Mouse (Mus musculus) liver, embryonic 12.5 days (tissue): ENCODE measurements around the gene Cela3a. TPM values are rescaled to one million over a fixed set of nuclear protein-coding genes. Genes with fewer than 3 reads are reported as not detected.
A peak's percentile ranks its signal among the peaks of the same experiment; 100 is the strongest.

ENCODE experiments used
- ATAC-seq: fragments of 200-750 bp; cut with Nextera tagmentation; 2 replicates; pipeline ENCODE4 v1.8.0; 2017; ENCODE audit warnings: moderate number of reproducible peaks, mild to moderate bottlenecking, moderate library complexity
- H3K27ac ChIP-seq: fragments of 300-500 bp; sonication (generic); 2 replicates; pipeline ENCODE4 v1.5.1; 2016; ENCODE audit warnings: mild to moderate bottlenecking
- H3K27me3 ChIP-seq: fragments of 300-500 bp; sonication (generic); replicated peaks from 2 replicates; pipeline ENCODE4 v1.6.1; 2016; ENCODE audit warnings: mild to moderate bottlenecking, moderate library complexity
- H3K36me3 ChIP-seq: fragments of 300-500 bp; sonication (generic); 2 replicates; pipeline ENCODE4 v1.6.1; 2016; ENCODE audit warnings: mild to moderate bottlenecking, moderate library complexity
- H3K4me1 ChIP-seq: fragments of 300-500 bp; sonication (generic); 2 replicates; pipeline ENCODE4 v1.6.1; 2016
- H3K4me2 ChIP-seq: fragments of 300-500 bp; sonication (generic); 2 replicates; pipeline ENCODE4 v1.6.1; 2016; ENCODE audit warnings: mild to moderate bottlenecking, moderate library complexity
- H3K4me3 ChIP-seq: fragments of 300-500 bp; sonication (generic); 2 replicates; pipeline ENCODE4 v1.5.1; 2016; ENCODE audit warnings: mild to moderate bottlenecking, moderate library complexity
- H3K9ac ChIP-seq: fragments of 300-500 bp; sonication (generic); 2 replicates; pipeline ENCODE4 v1.6.1; 2016; ENCODE audit warnings: mild to moderate bottlenecking, moderate library complexity
- H3K9me3 ChIP-seq: fragments of 300-500 bp; sonication (generic); replicated peaks from 2 replicates; pipeline ENCODE4 v1.6.1; 2016; ENCODE audit warnings: mild to moderate bottlenecking, moderate library complexity
- WGBS: fragments of 180-500 bp; shearing (Covaris S2); methylation state at CpG from one replicate; pipeline ENCODE4 v1.1.7; 2016; ENCODE audit not compliant: insufficient replicate concordance; 5-methylcytosine and 5-hydroxymethylcytosine counted together
- polyA plus RNA-seq: library from polyadenylated mRNA; unstranded; fragments of >200 nt; fragmentation: Nextera tagmentation; extraction: Ambion mirVana; gene quantifications from 2 replicates; pipeline ENCODE4 v1.2.1, GENCODE M21; 2016

Cela3a gene
- polyA plus RNA-seq: not detected in 2 replicates

DNA sequence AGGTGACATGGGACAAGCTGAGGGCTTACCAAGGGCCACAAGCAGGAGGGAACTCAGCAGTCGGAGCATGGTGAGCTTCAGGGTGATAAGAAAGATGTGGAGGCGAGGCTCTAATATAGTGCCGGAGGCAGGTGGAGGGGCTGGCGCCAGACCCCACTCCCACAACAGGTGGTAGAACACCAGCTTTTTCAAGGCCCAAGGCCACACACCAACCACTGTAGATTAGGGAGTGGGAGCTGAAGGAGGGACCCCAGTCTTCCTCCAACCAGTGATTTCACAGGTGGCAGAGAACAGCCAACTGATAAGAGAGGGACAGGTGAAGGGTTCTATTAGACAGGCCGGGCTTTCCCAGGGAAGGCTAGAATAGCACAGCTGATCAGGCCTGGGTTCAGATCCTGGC, at the start of gene Cela3a:
Gene Cela3a, minus strand, starts transcription at position 101 of the 400 bp plus-strand sequence.
- no peak within 1 kb of the TSS for H3K9ac ChIP-seq
- ATAC-seq: no peak
- no peak within 1 kb of the TSS for H3K4me3 ChIP-seq
- H3K4me2 ChIP-seq: no peak within 1 kb of the TSS
- WGBS: 72% methylated on average over 5 of the region's 5 CpGs
- H3K27ac ChIP-seq: no peak within 1 kb of the TSS
- H3K27me3 ChIP-seq: peaks cover 7% of the 10 kb centered on the region; the same call in 1 of the 2 replicates
- H3K9me3 ChIP-seq: no peaks in the 10 kb centered on the region
- H3K36me3 ChIP-seq: no peaks in the 10 kb centered on the region
- H3K4me1 ChIP-seq: no peaks in the 10 kb centered on the region

DNA sequence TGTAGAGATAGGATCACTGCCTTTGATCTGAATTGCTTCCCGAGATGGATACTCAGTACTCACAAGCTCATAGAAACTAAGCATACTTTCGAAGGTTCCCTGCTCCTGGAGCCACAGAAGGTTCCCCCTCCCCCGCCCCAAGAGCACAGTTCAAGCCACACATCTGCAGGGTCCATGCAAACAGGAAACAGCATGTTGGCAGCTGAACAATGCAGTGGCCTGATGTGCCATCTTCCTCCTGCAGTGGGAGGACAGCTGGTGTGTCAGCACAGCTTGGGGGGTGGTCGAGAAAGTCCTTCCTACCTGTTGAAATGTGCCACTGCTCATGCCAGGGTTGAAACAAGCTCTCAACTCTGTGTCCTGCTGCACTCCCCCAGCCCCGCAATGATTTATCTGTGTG, 49.3 kb upstream of the Cela3a start:
- H3K27ac ChIP-seq: no peak overlapping the region
- no peaks in the 10 kb centered on the region for H3K36me3 ChIP-seq
- no peak overlapping the region for H3K9ac ChIP-seq
- no peaks in the 10 kb centered on the region for H3K9me3 ChIP-seq
- H3K4me1 ChIP-seq: peaks cover 31% of the 10 kb centered on the region
- no peaks in the 10 kb centered on the region for H3K27me3 ChIP-seq
- no peak overlapping the region for H3K4me2 ChIP-seq
- WGBS: 24% methylated on average over 5 of the region's 5 CpGs
- H3K4me3 ChIP-seq: no peak overlapping the region
- no peak for ATAC-seq

DNA sequence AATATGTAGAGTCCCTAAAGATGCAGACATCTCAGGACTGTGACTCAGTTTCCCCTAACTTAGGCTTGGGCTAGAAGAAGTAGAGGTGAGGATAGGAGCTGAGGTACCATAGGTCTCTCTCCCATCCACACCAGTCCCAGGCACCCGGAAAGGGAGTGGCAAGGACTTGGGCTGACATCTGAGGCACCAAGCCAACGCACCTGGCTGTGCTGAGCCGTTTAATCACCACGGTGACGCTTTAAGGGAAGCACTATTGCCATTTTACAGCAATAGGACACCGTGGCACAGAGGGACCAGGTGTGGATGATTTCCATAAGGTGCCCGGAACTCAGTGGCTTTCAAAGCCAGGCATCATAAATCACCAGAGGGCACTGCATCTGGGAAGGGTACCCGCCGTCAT, 48.7 kb upstream of the Cela3a start:
- no peak overlapping the region for H3K9ac ChIP-seq
- H3K36me3 ChIP-seq: no peaks in the 10 kb centered on the region
- H3K9me3 ChIP-seq: no peaks in the 10 kb centered on the region
- peaks cover 31% of the 10 kb centered on the region for H3K4me1 ChIP-seq
- ATAC-seq: no peak
- no peak overlapping the region for H3K4me2 ChIP-seq
- no peaks in the 10 kb centered on the region for H3K27me3 ChIP-seq
- WGBS: 72% methylated on average over 9 of the region's 9 CpGs
- H3K27ac ChIP-seq: no peak overlapping the region
- no peak overlapping the region for H3K4me3 ChIP-seq

DNA sequence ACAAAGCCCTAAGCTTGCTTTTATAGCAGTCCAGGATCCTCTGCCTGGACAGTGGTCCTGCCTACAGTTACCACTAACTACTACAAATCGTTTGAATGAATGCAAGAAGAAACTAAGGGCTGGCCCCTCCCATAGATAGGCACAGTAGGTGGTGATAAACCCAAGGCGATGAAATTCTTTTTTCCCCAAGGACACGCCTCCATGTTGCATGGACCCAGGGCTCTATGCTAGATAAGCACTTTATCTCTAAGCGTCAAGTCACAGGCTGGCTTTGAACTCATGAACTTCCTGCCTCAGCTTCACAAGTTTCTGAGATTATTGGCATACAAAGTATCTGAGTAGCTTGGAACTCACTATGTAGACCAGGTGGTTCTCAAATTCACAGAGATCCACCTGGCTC, 47.7 kb upstream of the Cela3a start:
- Histone ChIP-seq H3K36me3 (no peaks in the 10 kb centered on the region), H3K27me3 (no peaks in the 10 kb centered on the region), H3K4me2 (peak overlapping the region; percentile 10; the same call in 1 of the 2 replicates), H3K4me1 (peaks cover 31% of the 10 kb centered on the region), H3K9ac (no peak overlapping the region), H3K4me3 (no peak overlapping the region), H3K27ac (no peak overlapping the region), H3K9me3 (no peaks in the 10 kb centered on the region)
- ATAC-seq: peak; percentile 71
- 16% methylated on average over 4 of the region's 4 CpGs for WGBS

DNA sequence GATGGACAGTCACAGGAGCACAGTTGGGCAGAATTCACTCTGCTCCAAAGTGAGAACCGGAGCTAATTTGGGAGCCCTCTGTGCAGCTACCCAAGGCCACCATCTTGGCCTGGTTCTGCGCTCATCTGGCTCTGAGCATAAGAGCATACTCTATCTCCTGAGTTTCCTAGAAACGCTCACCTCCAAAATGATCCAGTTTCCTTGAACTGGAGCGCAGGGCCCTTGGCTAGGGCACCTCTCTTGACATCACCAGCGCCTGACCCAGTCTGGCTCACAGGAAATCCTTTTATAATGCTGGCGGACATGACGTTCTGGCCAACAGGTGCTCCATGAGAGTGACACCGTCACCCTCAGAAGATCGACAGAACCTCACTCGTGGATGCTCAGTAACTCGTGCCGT, 47.0 kb upstream of the Cela3a start:
- H3K4me1 ChIP-seq: peaks cover 31% of the 10 kb centered on the region
- H3K27ac ChIP-seq: no peak overlapping the region
- H3K9me3 ChIP-seq: no peaks in the 10 kb centered on the region
- no peak overlapping the region for H3K9ac ChIP-seq
- H3K4me3 ChIP-seq: no peak overlapping the region
- H3K36me3 ChIP-seq: no peaks in the 10 kb centered on the region
- WGBS: 73% methylated on average over 12 of the region's 12 CpGs
- no peak for ATAC-seq
- H3K4me2 ChIP-seq: no peak overlapping the region; the same call in 1 of the 2 replicates
- no peaks in the 10 kb centered on the region for H3K27me3 ChIP-seq

DNA sequence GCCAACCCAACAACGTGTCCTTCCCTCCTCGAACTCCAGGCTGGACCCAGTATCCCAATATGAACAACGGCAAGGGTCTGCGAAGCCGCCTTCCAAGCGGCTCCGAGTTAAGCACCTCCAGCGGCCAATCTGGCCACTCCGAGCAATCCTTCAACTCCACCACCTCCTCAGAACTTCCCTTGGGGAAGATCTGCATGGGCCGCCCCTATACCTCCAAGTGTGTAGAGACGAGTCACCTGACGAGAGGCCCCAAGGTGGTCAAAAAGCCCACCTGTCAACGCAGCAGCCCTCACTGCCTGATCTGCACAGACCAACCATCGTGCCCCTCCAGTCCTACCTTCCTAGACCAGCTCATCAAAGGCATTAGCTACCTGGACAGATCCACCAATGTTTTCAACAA, 45.0 kb upstream of the Cela3a start:
- Histone ChIP-seq H3K9ac (no peak overlapping the region), H3K9me3 (no peaks in the 10 kb centered on the region), H3K4me3 (no peak overlapping the region), H3K4me2 (no peak overlapping the region), H3K27ac (no peak overlapping the region), H3K4me1 (peaks cover 41% of the 10 kb centered on the region), H3K27me3 (no peaks in the 10 kb centered on the region), H3K36me3 (no peaks in the 10 kb centered on the region)
- no peak for ATAC-seq
- WGBS: 77% methylated on average over 14 of the region's 14 CpGs

DNA sequence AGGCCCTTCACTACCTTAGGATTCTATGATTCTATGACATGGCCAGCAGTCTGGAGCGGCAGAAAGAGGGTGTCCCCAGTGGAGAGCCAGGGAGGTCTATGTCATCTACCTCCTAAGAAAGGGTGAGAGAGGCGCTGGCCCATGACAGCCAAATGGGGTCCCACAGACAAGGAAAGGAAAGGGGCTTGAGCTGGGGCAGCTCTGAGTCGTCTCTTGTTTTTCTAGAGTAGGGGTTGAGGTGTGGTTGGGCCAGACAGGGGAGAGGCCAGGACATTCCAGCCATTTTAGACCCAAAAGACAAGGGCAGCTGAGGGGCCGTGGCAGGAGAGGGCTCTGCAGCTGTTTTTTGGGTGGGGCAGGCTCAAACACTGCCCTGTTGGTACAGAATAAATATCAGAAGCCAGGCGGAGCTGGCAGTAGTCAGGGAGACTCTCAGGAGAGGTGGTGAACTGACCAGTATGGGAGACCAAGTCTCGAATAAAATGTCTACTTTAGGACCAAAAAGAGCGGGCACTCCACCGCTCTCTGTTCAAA, 43.7 kb upstream of the Cela3a start, which contains the start of gene 1700013G24Rik:
Gene 1700013G24Rik, plus strand, starts transcription at position 51 of the 534 bp plus-strand sequence.
- no peaks in the 10 kb centered on the region for H3K9me3 ChIP-seq
- H3K27me3 ChIP-seq: no peaks in the 10 kb centered on the region
- peaks cover 46% of the 10 kb centered on the region for H3K4me1 ChIP-seq
- H3K36me3 ChIP-seq: no peaks in the 10 kb centered on the region
- no peak within 1 kb of the TSS for H3K4me3 ChIP-seq
- 76% methylated on average over 8 of the region's 8 CpGs for WGBS
- no peak within 1 kb of the TSS for H3K4me2 ChIP-seq
- no peak for ATAC-seq
- no peak within 1 kb of the TSS for H3K27ac ChIP-seq
- H3K9ac ChIP-seq: no peak within 1 kb of the TSS

DNA sequence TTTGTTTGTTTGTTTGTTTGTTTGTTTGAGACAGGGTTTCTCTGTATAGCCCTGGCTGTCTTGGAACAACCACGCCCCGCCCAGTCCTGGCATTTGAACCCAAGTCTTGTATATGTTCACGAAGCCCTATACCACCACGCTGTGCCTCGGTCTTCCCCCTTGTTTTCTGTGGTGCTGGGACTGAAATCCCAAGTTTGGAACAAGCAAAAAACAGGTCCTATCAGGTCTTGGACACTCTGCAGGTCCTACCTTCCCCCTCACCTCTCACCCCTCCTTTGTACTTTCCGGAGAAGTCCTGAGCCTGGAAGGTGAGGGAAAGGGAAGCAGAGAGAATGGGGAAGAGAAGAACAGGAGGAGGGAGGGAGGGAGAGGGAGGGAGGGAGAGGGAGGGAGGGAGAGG, 42.6 kb upstream of the Cela3a start:
- Histone ChIP-seq H3K9me3 (no peaks in the 10 kb centered on the region), H3K9ac (no peak overlapping the region), H3K4me3 (no peak overlapping the region), H3K4me2 (no peak overlapping the region), H3K36me3 (no peaks in the 10 kb centered on the region), H3K4me1 (peaks cover 46% of the 10 kb centered on the region), H3K27me3 (no peaks in the 10 kb centered on the region), H3K27ac (no peak overlapping the region)
- 71% methylated on average over 6 of the region's 6 CpGs for WGBS
- no peak for ATAC-seq

DNA sequence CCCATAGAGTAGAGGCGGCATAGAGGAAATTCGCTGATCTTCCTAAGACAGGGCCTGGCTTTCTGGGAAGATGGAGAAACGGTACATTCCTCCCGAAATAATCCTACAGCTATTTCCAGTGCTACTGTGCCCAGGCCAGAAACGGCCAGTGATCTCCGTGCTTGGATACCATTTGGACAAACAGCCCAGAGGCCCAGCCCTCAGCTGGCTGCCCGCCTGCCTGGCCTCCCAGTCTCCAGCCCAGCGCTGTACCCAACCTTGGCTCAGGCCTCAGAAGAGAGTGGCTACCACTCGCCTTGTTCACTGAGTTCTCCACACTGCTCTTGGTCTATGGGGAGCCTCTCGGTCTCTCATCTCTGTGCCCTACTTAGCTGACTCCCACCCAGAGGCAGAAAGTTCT, 40.1 kb upstream of the Cela3a start:
- H3K9me3 ChIP-seq: no peaks in the 10 kb centered on the region
- 69% methylated on average over 10 of the region's 10 CpGs for WGBS
- H3K27ac ChIP-seq: no peak overlapping the region; the same call in 1 of the 2 replicates
- ATAC-seq: no peak
- H3K4me1 ChIP-seq: peaks cover 46% of the 10 kb centered on the region
- no peaks in the 10 kb centered on the region for H3K36me3 ChIP-seq
- H3K4me2 ChIP-seq: no peak overlapping the region
- no peak overlapping the region for H3K9ac ChIP-seq
- no peak overlapping the region for H3K4me3 ChIP-seq
- H3K27me3 ChIP-seq: no peaks in the 10 kb centered on the region

DNA sequence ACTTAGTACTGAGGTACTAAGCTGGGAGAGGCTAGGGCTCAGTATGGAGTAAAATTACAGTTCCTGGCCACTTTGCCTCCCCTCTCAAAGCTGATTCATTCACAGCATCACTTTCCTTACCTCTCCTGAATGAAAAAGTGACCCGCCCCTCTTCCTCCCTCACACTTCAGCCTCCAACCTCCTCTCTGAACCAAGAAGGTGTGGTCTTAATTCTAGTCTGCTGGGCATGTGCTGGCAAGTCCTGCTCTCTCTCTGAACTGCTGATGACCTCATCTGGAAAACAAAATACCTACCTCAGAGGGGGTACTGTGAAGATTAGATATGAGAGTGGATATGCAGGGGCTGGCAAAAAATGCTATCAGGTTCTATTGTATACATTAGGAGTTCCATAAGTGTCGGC, 39.5 kb upstream of the Cela3a start:
- Histone ChIP-seq H3K4me2 (peak overlapping the region; percentile 51; the same call in 1 of the 2 replicates), H3K9me3 (no peaks in the 10 kb centered on the region), H3K4me1 (peaks cover 46% of the 10 kb centered on the region), H3K4me3 (no peak overlapping the region), H3K9ac (no peak overlapping the region), H3K27ac (no peak overlapping the region), H3K36me3 (no peaks in the 10 kb centered on the region), H3K27me3 (no peaks in the 10 kb centered on the region)
- 55% methylated on average over 2 of the region's 2 CpGs for WGBS
- no peak for ATAC-seq

DNA sequence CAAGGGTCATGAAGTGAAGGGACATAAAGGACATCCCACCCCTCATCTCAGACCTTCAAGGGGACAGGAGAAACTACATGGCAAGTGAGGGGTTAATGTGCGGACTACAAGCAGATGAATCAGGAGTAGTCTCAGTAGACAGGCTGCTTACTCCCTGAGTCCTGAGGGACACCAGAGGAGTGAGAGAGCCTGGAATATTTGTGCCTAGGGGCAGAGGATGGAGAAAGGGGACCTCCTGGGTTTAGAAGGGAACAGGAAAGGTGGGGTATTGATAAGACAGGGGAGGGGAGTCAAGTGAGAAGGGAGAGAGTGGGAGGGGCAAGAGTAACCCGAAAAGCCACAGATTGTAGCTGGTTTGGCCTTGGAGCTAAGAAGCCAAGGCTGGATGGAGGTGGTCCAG, 39.0 kb upstream of the Cela3a start:
- peak overlapping the region; percentile 51; the same call in 1 of the 2 replicates for H3K4me2 ChIP-seq
- no peak overlapping the region for H3K4me3 ChIP-seq
- H3K27ac ChIP-seq: no peak overlapping the region
- H3K4me1 ChIP-seq: peaks cover 50% of the 10 kb centered on the region
- no peaks in the 10 kb centered on the region for H3K36me3 ChIP-seq
- H3K9me3 ChIP-seq: no peaks in the 10 kb centered on the region
- 33% methylated on average over 2 of the region's 2 CpGs for WGBS
- no peaks in the 10 kb centered on the region for H3K27me3 ChIP-seq
- H3K9ac ChIP-seq: no peak overlapping the region
- ATAC-seq: no peak

DNA sequence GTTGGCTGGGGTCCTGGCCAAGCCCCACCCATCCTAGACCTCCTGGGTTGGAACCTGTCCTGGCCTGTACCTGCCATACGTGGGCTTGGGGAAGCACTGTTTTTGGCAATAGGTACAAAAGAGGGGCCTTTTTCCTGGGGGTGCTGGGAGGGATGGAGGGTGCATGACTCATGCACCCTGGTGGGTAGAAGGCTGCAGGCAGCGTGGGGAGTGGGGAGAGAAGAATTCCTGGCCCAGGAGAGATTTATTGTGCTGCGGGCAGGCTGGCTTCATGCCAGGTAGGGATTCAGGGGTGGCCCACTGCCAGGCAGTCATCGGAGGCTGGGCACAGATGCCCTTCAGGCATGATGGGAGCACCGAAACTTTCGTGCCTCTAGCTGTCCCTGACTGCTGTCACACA, 38.6 kb upstream of the Cela3a start:
- no peaks in the 10 kb centered on the region for H3K9me3 ChIP-seq
- H3K27ac ChIP-seq: peak overlapping the region; percentile 60; the same call in 1 of the 2 replicates
- H3K4me2 ChIP-seq: peak overlapping the region; percentile 51; the same call in 1 of the 2 replicates
- H3K4me1 ChIP-seq: peaks cover 50% of the 10 kb centered on the region
- H3K4me3 ChIP-seq: no peak overlapping the region
- 67% methylated on average over 6 of the region's 6 CpGs for WGBS
- H3K36me3 ChIP-seq: no peaks in the 10 kb centered on the region
- H3K27me3 ChIP-seq: no peaks in the 10 kb centered on the region
- no peak overlapping the region for H3K9ac ChIP-seq
- ATAC-seq: no peak
